Mouse (Mus musculus): ENCODE data around the gene Rnf166. TPM values are rescaled to one million over a fixed set of nuclear protein-coding genes. Genes with fewer than 3 reads are reported as not detected.
A peak's percentile ranks its signal among the peaks of the same experiment; 100 is the strongest.

Rnf166 gene
- polyA plus RNA-seq, 1 experiment from 2014 or later: 51.3 TPM

- H3K9ac ChIP-seq: no peak overlapping the region
- no peaks in the 10 kb centered on the region for H3K4me1 ChIP-seq
- no peak overlapping the region for H3K4me3 ChIP-seq
- no peaks in the 10 kb centered on the region for H3K27me3 ChIP-seq
- ATAC-seq (ENCODE audit: insufficient number of reproducible peaks, insufficient read depth, low FRiP score, low TSS enrichment, low read depth): no peak
- H3K4me2 ChIP-seq: no peak overlapping the region
- peaks cover 27% of the 10 kb centered on the region for H3K36me3 ChIP-seq
- no peak overlapping the region for H3K27ac ChIP-seq
- no peaks in the 10 kb centered on the region for H3K9me3 ChIP-seq
- 87% methylated on average over 24 of the region's 24 CpGs for WGBS
Measured at GRCm38 (mm10) chr8:122423217-122423616, 52.6 kb downstream of the Rnf166 start.

- no peak within 1 kb of the TSS for H3K4me3 ChIP-seq
- peaks cover 39% of the 10 kb centered on the region for H3K36me3 ChIP-seq
- ATAC-seq (ENCODE audit: insufficient number of reproducible peaks, insufficient read depth, low FRiP score, low TSS enrichment, low read depth): no peak
- H3K9me3 ChIP-seq: no peaks in the 10 kb centered on the region
- H3K27ac ChIP-seq: no peak within 1 kb of the TSS
- WGBS: 79% methylated on average over 14 of the region's 14 CpGs
- H3K4me1 ChIP-seq: no peaks in the 10 kb centered on the region
- no peak within 1 kb of the TSS for H3K9ac ChIP-seq
- H3K27me3 ChIP-seq: no peaks in the 10 kb centered on the region
- no peak within 1 kb of the TSS for H3K4me2 ChIP-seq
Measured at GRCm38 (mm10) chr8:122421376-122422070, 54.3 kb downstream of the Rnf166 start, which contains the start of gene Il17c. Gene Il17c (plus strand): TSS chr8:122422020.

DNA sequence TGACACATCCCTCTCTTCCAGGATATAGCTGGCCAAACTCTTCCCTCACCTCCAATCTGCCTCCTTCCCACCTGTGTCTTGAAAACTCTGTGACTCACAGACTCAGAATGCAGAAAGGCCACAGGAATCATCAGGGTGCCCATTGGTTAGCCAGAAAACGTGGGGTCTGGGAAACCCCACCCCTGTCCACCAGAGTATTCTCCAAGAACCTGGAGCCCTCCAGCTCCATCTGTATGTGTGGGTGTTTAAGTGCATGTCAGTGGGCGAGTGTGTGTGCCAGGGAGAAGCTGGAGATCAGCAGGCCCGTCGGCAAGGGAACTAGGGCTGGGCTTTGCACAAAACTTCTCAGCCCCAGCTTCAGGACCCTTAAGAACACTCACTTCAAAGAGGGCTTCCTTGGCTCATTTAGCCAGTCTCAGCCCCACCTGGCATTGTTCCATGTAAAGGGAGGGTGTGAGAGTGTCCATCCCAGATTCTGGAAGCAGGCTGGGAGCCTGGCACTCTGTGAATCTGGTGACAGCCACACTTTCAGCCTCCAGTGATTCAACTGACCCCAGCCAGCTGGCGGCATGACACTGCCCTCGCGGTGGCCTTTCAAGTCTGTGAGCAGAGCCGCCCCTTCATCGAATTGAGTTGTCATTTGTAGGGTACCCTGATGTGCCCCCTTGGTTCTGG lies 55.8 kb downstream of the Rnf166 start:
- Histone ChIP-seq H3K27me3 (no peaks in the 10 kb centered on the region), H3K27ac (0 out of 2 replicates have a peak overlapping the region, but pooled peaks have one; percentile 8), H3K4me3 (no peak overlapping the region), H3K9me3 (no peaks in the 10 kb centered on the region), H3K9ac (no peak overlapping the region), H3K4me1 (no peaks in the 10 kb centered on the region), H3K36me3 (peaks cover 44% of the 10 kb centered on the region), H3K4me2 (no peak overlapping the region)
- 75% methylated on average over 9 of the region's 9 CpGs for WGBS
- no peak for ATAC-seq (ENCODE audit: insufficient number of reproducible peaks, insufficient read depth, low FRiP score, low TSS enrichment, low read depth)

Small RNA genes lying within 50 kb of the gene (microRNA-seq; reads per million reads assigned to microRNA genes)
- gene Gm24366: not detected

Other genes starting within 250 kb of the Rnf166 start
- gene Zfpm1, start 193.9 kb downstream of the Rnf166 start, polyA plus RNA-seq (2015; fragmentation: Nextera tagmentation; extraction: Ambion mirVana): 1.7 and 1.8 TPM in 2 replicates
- 0.26 and 0.66 TPM in 2 replicates for gene Trhr2, start 115.3 kb downstream of the Rnf166 start, polyA plus RNA-seq (2015; fragmentation: Nextera tagmentation; extraction: Ambion mirVana)
- 54.8 and 59.1 TPM in 2 replicates for gene Zc3h18, start 99.5 kb downstream of the Rnf166 start, polyA plus RNA-seq (2015; fragmentation: Nextera tagmentation; extraction: Ambion mirVana)
- 0.31 TPM in 1 of 2 replicates, not detected in the other for gene Il17c, start 54.0 kb downstream of the Rnf166 start, polyA plus RNA-seq (2015; fragmentation: Nextera tagmentation; extraction: Ambion mirVana)
- gene Cyba, start 43.1 kb downstream of the Rnf166 start, polyA plus RNA-seq (2015; fragmentation: Nextera tagmentation; extraction: Ambion mirVana): 118 and 120 TPM in 2 replicates
- gene Mvd, start 32.6 kb downstream of the Rnf166 start, polyA plus RNA-seq (2015; fragmentation: Nextera tagmentation; extraction: Ambion mirVana): 34.8 and 43.3 TPM in 2 replicates
- gene Snai3, start 15.3 kb downstream of the Rnf166 start, polyA plus RNA-seq (2015; fragmentation: Nextera tagmentation; extraction: Ambion mirVana): 1.2 TPM in 2 replicates
- gene Ctu2, start 79 bp upstream of the Rnf166 start, polyA plus RNA-seq (2015; fragmentation: Nextera tagmentation; extraction: Ambion mirVana): 54.9 and 69.0 TPM in 2 replicates
- gene Piezo1, start 75.3 kb upstream of the Rnf166 start, polyA plus RNA-seq (2015; fragmentation: Nextera tagmentation; extraction: Ambion mirVana): 8.4 and 16.2 TPM in 2 replicates
- gene Cdt1, start 92.0 kb upstream of the Rnf166 start, polyA plus RNA-seq (2015; fragmentation: Nextera tagmentation; extraction: Ambion mirVana): 34.3 and 39.6 TPM in 2 replicates
- 296 and 355 TPM in 2 replicates for gene Aprt, start 100.8 kb upstream of the Rnf166 start, polyA plus RNA-seq (2015; fragmentation: Nextera tagmentation; extraction: Ambion mirVana)
- gene Galns, start 135.4 kb upstream of the Rnf166 start, polyA plus RNA-seq (2015; fragmentation: Nextera tagmentation; extraction: Ambion mirVana): 7.5 and 7.6 TPM in 2 replicates
- gene Trappc2l, start 135.6 kb upstream of the Rnf166 start, polyA plus RNA-seq (2015; fragmentation: Nextera tagmentation; extraction: Ambion mirVana): 53.0 and 57.7 TPM in 2 replicates
- gene Pabpn1l, start 146.7 kb upstream of the Rnf166 start, polyA plus RNA-seq (2015; fragmentation: Nextera tagmentation; extraction: Ambion mirVana): not detected in 2 replicates
- gene Cbfa2t3, start 223.0 kb upstream of the Rnf166 start, polyA plus RNA-seq (2015; fragmentation: Nextera tagmentation; extraction: Ambion mirVana): 4.6 TPM in 2 replicates